Mouse (Mus musculus): Measurements from ENCODE around the gene Snx20. TPM values are rescaled to one million over a fixed set of nuclear protein-coding genes. Genes with fewer than 3 reads are reported as not detected.

The Snx20 gene
- total RNA-seq, 2 experiments from 2014 or later, result 1.3 to 1.9 TPM

DNA sequence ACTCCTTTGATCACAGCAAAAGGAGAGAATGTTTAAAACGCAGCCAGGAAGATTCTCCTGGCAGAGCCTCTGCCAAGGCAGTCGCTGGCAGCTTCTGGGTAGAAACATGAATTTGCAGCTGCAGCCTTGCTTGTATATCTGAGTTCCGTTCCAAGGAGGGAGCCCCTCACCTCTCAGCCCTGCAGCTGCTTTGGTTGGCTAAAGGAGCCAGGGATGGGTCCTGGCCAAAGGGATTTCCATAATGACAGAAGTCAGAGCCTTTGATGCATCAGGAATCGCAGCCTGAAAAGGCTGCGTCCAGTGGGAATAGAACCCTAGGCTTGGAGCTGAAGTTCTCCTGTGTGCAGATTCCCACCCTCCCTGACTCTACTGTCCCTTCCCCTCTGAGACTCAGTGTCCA is 20.9 kb downstream of the Snx20 start:
- DNase-seq (ENCODE audit: low spot score), result no peak
- intact Hi-C loops (cut with DNase I), result no loop called here

DNA sequence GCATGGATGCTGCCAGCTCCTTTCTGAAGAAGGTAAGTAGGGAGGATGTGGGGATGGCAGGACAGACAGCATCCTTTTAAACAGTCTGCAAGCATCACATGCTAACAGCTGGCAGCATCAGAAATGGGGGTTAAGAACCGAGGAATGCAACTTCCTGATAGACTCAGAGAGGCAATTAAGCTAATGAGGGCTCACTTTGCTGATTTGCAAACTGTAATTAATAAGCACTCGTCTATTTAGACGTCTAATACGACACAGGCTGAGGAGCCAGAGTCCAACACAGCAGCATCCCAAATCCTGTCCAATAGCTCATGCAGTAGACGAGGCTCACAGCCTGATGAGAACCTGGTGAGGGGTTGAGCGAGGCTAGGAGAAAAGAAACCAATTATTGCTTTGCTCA is 25.7 kb downstream of the Snx20 start:
- DNase-seq (ENCODE audit: low spot score), result no peak
- intact Hi-C loops (cut with DNase I), result no loop called here

- intact Hi-C loops (cut with DNase I), result no loop called here
- DNase-seq (ENCODE audit: low spot score), result no peak
These were observed 26.9 kb downstream of the Snx20 start for GRCm38 (mm10) chr8:88609036-88609435.

DNA sequence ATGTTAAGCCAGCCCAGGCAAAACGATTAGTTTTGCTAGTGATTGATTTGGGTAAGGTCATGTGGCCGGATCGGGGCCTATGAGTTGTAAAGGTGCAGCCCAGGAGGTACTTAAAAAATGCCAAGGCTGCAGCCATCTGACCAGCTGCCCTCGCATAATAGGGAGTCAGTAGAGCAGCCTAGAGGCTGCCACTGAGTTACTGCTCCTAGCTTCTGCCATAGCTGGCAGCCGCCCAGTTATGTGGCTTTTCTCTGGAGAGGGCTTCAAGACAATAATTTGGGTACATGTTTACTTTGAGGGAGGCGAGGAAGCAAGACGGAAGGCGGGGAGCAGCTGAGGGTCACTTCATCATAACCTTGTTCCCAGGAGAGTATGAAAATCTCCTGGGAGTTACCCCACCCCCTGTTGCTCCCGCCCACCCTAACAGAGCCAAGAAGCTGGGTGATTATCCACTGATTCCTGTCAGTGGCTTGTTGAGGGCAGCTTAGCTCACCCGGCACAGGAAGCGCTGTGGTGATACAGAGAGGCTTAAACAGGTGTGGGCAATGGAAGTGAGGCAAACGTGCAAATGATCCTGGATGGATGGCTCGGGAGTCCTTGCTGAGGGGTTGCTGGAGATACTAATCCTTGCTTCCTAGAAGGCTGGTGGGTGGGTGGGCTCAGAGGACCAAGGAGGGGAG is 30.4 kb downstream of the Snx20 start:
- intact Hi-C loops (cut with DNase I), result no loop called here
- no peak for DNase-seq (ENCODE audit: low spot score)

DNA sequence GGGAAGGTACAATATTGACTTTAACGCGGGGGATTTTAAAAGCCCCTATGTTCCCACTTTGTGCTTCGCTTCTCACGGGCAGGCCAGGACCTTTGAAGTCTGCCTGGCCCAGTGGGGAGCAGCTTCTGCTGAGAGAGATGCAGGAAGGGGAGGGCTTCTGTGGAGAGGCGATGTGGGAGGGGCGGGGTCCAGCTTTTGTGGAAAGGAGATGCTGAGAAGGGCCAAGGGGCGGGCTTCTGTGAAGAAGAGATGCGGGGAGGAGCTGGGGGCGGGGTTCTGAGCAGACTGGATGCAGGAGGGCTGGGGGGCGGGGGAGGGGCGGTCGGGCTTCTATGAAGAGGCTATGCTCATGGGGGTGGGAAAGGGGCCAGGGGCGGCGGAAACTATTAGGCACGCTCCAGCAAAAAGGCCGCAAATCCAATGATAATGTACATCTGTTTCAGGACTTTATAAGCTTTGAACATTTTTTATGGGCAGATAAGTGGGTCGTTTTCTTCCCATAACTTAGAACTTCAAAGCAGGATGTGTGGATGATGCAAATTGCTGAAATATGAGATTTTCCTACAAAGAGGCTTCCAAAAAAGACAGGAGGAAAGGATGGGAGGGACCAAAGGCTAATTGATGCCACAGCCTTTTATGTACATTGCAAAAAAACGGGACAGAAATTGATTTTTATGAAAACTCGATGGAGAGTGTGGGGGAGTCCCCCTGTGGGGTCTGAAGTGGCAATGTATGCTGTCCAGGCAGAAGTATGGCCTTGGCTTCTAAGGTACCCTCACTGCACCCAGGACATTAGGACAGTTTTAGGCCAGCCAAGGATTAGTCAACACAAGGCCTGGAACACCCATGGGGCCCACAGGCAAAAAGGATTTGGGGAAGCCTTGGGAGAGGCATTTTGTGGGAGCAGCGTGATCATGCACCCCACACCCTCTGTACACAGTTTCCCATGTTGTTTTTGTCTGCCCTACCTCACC is 31.6 kb downstream of the Snx20 start:
- intact Hi-C loops (cut with DNase I), result no loop called here
- DNase-seq (ENCODE audit: low spot score), result no peak

GRCm38 (mm10) chr8:88603446-88603989 is 32.4 kb downstream of the Snx20 start:
- intact Hi-C loops (cut with DNase I), result no loop called here

GRCm38 (mm10) chr8:88599491-88599890 is 36.4 kb downstream of the Snx20 start:
- intact Hi-C loops (cut with DNase I), result no loop called here
- no peak for DNase-seq (ENCODE audit: low spot score)

More at GRCm38 (mm10) chr8:88603446-88603989, 32.4 kb downstream of the Snx20 start:
- no peak for DNase-seq (ENCODE audit: low spot score)

DNA sequence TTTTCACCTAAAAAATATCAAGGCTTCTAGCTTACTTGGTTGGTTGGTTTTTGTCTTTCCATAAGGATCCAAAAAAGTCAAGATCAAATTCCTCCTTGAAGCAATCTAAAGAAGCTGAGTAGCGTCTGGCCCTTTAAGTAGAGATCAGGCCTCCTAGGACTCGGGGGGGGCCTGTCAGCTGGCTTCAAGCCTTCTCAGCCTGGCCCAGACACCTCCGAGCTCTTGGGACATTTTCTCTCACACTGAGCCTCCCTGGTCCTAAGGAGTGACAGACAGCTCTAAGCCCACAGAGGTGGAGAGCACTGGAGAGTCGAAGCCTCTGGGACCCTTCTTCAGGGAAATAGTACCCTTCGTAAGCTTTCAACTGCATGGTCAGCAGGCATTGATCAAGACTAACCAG is 37.4 kb downstream of the Snx20 start:
- no peak for DNase-seq (ENCODE audit: low spot score)
- intact Hi-C loops (cut with DNase I), result no loop called here

- intact Hi-C loops (cut with DNase I), result no loop called here
These were observed 39.9 kb downstream of the Snx20 start for GRCm38 (mm10) chr8:88596042-88596441.

GRCm38 (mm10) chr8:88593947-88594346 is 42.0 kb downstream of the Snx20 start:
- DNase-seq (ENCODE audit: low spot score), result no peak
- intact Hi-C loops (cut with DNase I), result no loop called here

More at GRCm38 (mm10) chr8:88596042-88596441, 39.9 kb downstream of the Snx20 start:
- no peak for DNase-seq (ENCODE audit: low spot score)

DNA sequence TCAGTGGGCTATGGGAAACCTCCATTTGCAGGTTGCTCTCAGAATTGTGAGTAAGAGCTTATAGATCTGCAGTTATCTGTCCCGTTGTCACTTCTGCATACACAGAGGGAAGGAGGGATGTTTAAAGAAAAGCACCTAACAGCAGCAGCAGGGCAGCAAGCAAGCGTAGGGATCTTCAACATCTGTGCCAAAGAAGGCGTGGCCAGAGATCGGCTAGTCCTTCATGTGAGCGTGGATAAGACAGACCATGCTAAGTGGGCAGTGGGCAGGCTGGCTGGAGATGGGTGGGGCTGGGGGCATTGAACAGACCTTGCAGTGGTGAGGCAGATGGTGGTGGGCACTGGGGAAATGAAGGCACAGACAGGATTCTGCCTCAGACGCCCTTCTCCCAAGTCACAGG is 45.7 kb downstream of the Snx20 start:
- intact Hi-C loops (cut with DNase I), result no loop called here
- no peak for DNase-seq (ENCODE audit: low spot score)

DNA sequence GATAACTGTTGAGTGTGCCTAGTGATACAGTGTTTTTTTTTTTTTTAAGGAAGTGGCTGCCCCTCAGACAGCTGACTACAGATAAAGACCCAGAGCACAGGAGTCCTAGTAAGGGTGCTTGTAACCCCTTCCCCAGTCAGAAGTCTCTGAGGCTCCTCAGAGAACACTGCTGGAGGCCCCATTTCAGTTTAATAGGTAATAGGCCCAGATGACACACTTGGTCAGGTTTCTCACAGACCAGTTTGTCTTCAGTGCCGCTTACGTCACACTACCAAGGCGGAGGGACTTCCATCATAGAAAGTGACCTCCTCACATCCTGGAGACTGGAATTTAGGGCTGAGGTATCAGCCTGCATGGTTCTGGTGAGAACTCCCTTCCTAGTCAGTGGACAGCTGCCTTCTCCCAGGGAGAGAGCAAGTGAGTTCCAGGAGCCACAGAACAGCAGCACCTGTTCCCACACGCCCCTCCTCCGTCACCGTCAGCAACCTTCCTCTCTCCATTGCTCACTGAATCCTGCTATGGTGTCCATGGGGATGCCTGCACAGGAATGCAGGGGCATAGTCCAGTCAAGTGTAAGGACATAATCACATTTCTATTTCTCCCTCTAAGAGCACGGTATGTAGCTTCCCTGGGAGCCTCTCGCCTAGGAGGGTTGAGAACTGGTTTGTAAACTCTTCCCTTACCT is 47.6 kb downstream of the Snx20 start:
- no peak for DNase-seq (ENCODE audit: low spot score)
- intact Hi-C loops (cut with DNase I), result no loop called here

DNA sequence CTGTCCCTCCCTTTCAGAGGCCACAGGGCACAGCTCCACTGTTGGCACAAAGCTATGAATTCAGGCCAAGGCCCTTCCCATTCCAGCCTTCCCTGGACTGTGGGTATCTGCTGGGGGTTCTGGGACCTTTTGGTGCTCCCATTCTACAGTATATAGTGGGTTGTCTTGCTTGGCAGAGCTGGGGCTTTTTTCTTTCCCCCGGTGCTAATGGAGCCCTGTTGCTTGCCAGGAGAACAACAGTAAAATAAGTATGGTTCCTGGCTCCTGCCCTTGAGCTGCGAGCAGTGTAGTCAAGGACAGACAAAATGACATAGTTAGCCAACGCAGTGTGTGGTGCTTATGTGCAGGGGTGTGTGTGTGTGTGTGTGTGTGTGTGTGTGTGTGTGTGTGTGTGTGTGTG is 52.1 kb downstream of the Snx20 start:
- no peak for DNase-seq (ENCODE audit: low spot score)
- intact Hi-C loops (cut with DNase I), result no loop called here

DNA sequence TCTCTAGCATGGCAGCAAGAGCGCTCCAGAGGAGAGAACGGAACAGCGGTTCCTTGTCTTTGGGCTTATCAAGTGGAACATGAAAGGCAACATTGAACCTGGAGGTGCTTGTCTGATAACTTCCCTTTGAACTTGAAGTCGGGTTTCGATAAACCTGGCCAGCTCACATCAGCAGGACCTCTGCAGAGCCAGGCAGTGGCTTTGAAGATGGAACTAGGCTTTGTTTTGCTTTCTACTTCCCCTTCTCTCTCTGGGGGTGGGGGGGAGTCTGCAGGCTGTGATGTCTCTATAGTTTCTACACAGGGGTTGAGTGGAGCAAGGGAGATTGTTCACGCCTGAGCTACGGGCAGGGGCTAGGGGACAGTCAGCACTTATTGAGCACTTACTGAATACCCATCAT is 55.1 kb downstream of the Snx20 start:
- no peak for DNase-seq (ENCODE audit: low spot score)
- intact Hi-C loops (cut with DNase I), result no loop called here

DNA sequence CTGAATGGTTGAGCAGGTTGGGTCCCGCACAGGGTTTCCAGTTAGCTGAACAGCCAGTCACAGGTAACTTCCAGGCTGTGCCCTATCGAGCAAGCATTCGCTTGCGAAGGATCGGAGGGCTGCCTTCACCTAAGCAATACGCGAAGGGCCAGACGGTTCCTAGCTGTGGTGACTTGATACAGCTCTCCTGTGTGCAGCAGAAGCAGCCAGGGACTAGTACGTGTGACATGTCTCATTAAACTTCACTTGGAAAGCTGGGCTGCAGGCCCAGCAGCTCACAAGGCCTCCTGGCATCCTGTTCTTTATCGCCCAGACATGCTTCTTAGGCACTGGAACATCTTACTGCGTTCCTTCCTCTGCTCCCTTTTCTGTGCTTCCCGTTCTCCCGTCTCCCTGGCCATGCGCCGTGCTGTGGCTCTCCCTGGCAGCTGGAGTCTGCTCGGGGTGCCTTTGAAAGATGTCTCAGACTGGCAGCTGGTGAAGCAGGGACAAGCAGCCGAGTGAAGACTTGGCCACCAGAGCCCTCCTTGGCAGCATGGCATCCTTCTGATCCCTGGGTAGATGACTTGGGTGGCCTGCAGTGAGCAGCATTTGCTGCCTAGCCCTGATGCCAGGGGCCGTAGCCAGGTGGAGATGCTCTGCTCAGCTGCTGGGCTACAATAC is 56.1 kb downstream of the Snx20 start:
- intact Hi-C loops (cut with DNase I), result no loop called here
- DNase-seq (ENCODE audit: low spot score), result no peak

GRCm38 (mm10) chr8:88579246-88579645 is 56.7 kb downstream of the Snx20 start:
- DNase-seq (ENCODE audit: low spot score), result no peak
- intact Hi-C loops (cut with DNase I), result no loop called here

- DNase-seq (ENCODE audit: low spot score), result no peak
- intact Hi-C loops (cut with DNase I), result no loop called here
These were observed 57.3 kb downstream of the Snx20 start for GRCm38 (mm10) chr8:88578413-88579175.

GRCm38 (mm10) chr8:88577666-88578065 is 58.3 kb downstream of the Snx20 start:
- DNase-seq (ENCODE audit: low spot score), result no peak

More at GRCm38 (mm10) chr8:88577666-88578065, 58.3 kb downstream of the Snx20 start:
- intact Hi-C loops (cut with DNase I), result no loop called here
